Mouse (Mus musculus) urinary bladder, postnatal 36 days (tissue): ENCODE measurements around the gene Efna4.

Experiments used
- DNase-seq, 2 experiments: peaks; one replicate each; pipeline ENCODE4 v3.0.0; 2022; ENCODE audit warnings: low spot score in 2 of 2, mixed read lengths in 1 of 2

Efna4 gene

GRCm38 (mm10) chr3:89364631-89365030 lies 26.8 kb upstream of the Efna4 start:
- DNase-seq: no peak

GRCm38 (mm10) chr3:89361675-89362074 lies 23.8 kb upstream of the Efna4 start, which contains the start of gene Dcst2:
Dcst2 (plus strand) TSS chr3:89361975.
- DNase-seq: no peak

- no peak for DNase-seq
These were observed 22.4 kb upstream of the Efna4 start for GRCm38 (mm10) chr3:89360237-89360636.

GRCm38 (mm10) chr3:89359630-89360029 lies 21.8 kb upstream of the Efna4 start:
- DNase-seq: no peak

- DNase-seq: no peak
These were observed 18.2 kb upstream of the Efna4 start for GRCm38 (mm10) chr3:89356029-89356428.

GRCm38 (mm10) chr3:89355512-89355902 lies 17.7 kb upstream of the Efna4 start:
- no peak for DNase-seq

GRCm38 (mm10) chr3:89354816-89355511 lies 17.1 kb upstream of the Efna4 start:
- DNase-seq: peak; percentile 80 to 86

GRCm38 (mm10) chr3:89351271-89351670 lies 13.4 kb upstream of the Efna4 start:
- DNase-seq: no peak

GRCm38 (mm10) chr3:89349869-89350501 lies 12.2 kb upstream of the Efna4 start, which contains the start of gene Adam15:
Adam15 (minus strand) TSS chr3:89349996.
- peak; percentile 88 to 91 for DNase-seq

- peak; percentile 26 to 59 for DNase-seq
These were observed 11.4 kb upstream of the Efna4 start for GRCm38 (mm10) chr3:89348911-89349868.

GRCm38 (mm10) chr3:89347916-89348315 lies 10.1 kb upstream of the Efna4 start:
- peak in 1 of 2 experiments; percentile 35 for DNase-seq

GRCm38 (mm10) chr3:89346815-89347540 lies 9.2 kb upstream of the Efna4 start:
- no peak for DNase-seq

GRCm38 (mm10) chr3:89343279-89343678 lies 5.5 kb upstream of the Efna4 start:
- DNase-seq: no peak

GRCm38 (mm10) chr3:89341794-89342193 lies 4.0 kb upstream of the Efna4 start:
- no peak for DNase-seq

GRCm38 (mm10) chr3:89340465-89340864 lies 2.6 kb upstream of the Efna4 start:
- peak; percentile 60 to 64 for DNase-seq

GRCm38 (mm10) chr3:89339416-89339815 lies 1.6 kb upstream of the Efna4 start:
- DNase-seq: peak; percentile 58 to 72

- no peak for DNase-seq
These were observed 637 bp downstream of the Efna4 start for GRCm38 (mm10) chr3:89337062-89337720.

GRCm38 (mm10) chr3:89336529-89336928 lies 1.3 kb downstream of the Efna4 start:
- DNase-seq: no peak

- DNase-seq: no peak
These were observed 4.8 kb downstream of the Efna4 start for GRCm38 (mm10) chr3:89333053-89333452.

GRCm38 (mm10) chr3:89332476-89332875 lies 5.4 kb downstream of the Efna4 start:
- DNase-seq: no peak

GRCm38 (mm10) chr3:89332013-89332412 lies 5.8 kb downstream of the Efna4 start:
- DNase-seq: no peak
